Mouse (Mus musculus) bone marrow, adult 2 months (tissue): ENCODE measurements around the gene Map3k13.

Experiments used
- CTCF ChIP-seq: fragments of 200-500 bp; IDR thresholded peaks from 2 replicates; pipeline ENCODE4 v1.5.1; 2011; ENCODE audit warnings: low read length, control low read depth; ENCODE audit not compliant: control insufficient read depth, insufficient read depth
- POLR2A ChIP-seq: fragments of 200-500 bp; IDR thresholded peaks from 2 replicates; pipeline ENCODE4 v1.6.1; 2011; ENCODE audit warnings: low read depth, mild to moderate bottlenecking, control low read depth, low read length, borderline replicate concordance; ENCODE audit not compliant: control insufficient read depth

DNA sequence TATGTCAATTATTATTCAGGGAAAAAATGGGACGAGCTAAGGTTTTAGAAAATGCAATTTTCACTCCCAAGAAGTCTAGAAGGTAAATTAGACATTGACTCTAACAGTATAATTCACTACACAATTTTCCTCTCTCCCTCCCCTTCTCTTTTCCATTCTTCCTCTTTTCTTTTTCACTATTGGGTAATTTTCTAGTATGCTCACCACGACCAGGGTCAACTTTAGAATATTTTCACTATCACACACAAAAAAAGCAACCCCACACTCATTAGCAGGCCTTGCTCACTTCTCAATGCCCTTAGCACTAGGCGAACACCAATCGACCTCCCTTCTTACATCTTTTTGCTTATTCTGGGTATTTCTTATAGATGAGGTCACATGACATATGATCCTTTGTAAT, 54.7 kb downstream of the Map3k13 start:
- TF ChIP-seq CTCF (no peak), POLR2A (no peak)
